Mouse (Mus musculus) adrenal gland, adult 8-10 months (tissue): ENCODE data around the gene Tns2. TPM values are rescaled to one million over a fixed set of nuclear protein-coding genes. Genes with fewer than 3 reads are reported as not detected.
A peak's percentile ranks its signal among the peaks of the same experiment; 100 is the strongest.

Experiments
- DNase-seq: peaks from one replicate; pipeline ENCODE4 v3.0.0; 2022
- total RNA-seq, 4 experiments: library from RNA; stranded (reverse); gene quantifications; 2 replicates each; pipeline ENCODE4 v1.2.4; 2022

The Tns2 gene
- total RNA-seq, 4 experiments from 2014 or later = 77.5 to 129 (median 107) TPM

DNA sequence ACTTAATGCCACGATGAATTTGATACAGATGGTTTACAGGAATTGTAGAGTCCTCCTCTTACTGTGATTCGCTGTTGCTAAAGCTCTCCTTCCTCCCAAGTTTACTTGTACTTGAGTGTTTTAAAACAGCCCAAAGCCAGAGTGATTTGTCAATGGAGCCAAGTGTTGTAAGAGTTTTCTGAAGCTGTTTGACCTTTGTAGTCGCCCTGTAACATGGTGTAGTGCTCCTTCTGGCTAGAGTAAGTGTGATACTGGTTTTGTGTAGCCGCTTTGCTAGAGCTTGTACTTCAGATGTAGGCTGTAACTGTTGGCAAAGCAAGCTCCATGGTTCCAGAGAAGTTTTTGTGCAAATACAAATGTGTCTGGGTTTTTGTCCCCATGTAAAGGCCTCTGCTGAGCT is 8.0 kb upstream of the Tns2 start:
- DNase-seq = no peak

- DNase-seq = no peak
Observed at GRCm38 (mm10) chr15:102094157-102094556, 6.1 kb upstream of the Tns2 start.

DNA sequence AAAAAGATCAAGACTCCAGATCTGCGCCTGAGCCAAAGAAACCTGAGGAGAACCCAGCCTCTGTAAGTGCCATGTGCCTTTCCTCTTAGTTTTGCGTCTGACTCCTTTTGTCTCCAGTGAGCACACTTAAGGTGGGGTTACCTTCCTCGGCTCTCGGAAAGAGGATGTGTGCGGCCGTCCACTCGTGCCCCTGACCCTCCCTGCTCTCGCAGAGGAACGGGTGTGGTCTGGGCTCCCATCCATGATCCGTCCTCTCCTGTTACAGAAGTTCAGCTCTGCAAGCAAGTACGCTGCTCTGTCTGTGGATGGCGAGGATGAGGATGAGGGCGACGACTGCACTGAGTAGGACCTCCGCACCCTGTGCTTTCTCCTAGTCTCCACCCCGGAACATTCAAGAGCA is 5.2 kb upstream of the Tns2 start:
- no peak for DNase-seq

DNA sequence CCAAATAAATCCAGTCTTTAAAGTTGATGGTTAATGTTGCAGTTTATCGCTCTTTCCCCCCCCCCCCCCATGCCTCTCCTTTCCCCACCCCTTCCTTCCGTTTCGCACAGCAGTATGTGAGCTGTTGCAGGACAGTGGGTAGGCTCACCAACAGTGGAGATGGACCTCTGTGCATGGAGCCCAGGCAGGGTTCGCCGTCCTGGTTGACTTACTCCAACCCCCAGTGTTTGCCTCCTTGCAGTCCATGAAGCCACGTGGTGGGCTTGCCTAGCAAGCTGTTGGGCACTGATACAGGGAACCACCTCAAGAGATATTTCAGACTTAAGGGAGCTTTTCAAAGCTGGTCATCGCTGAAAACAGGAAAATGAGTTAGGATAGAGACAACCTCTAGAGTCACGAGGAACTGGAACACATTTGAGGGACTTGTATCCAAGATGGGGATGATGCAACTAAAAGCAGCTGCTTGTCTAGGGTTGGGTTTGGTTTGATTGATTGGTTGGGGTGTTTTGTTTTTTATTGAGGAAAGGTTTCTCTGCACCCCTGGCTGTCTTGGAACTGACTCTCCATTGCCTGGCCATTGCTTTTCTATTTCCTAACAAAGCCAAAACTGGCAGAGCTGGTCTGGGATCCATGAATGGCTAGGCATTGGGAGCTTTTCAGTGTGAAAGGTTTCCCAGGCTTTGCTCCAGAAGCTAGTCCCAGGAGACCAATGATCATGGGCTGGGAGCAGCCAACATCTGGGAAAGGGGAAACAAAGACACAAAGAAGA is 2.9 kb upstream of the Tns2 start:
- DNase-seq = no peak

DNA sequence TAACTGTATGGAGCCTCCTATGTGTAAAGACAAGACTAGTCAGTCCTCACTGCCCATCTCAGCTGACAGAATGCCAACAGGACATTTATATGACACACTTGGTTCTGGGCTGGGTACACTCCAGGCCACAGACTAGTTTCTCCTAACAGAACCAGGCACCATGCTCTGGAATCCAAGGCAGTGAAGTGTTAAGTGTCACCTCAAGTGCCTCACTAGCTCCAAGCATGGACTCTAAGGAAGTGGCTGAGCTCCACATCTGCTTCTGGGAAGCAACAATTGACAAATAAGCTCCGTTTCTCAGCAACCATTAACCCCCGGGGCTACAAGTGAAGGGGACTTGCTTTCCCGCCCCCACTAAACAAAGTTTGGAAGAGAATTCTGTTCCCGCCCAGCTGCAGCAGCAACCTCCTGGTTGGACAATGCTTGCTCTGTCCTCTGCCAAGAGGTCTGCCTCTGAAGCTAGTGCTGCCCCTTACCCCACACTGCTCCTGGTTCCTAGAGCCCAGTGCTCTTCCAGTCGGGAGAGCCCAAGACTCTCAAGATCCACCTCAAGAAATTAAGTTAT is 2.1 kb upstream of the Tns2 start:
- DNase-seq = no peak

DNA sequence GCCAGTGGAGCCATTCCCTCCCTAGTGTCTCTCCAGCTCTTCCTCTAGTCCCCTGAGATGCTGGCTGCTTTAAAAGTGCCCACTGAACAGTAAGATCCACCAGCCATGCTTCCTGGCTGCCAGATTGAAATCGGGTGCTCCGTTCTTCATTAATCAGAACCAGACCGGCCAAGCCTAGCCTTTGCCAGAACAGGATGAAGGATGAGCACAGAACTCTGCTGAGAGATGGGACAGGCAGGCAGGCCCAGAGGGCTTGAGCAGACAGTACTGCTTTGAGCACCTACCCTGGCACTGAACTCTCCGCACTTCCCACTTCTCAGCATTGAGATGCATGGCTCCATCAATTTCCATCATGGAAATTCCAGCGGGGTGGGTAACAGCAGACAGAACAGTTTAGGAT is 953 bp upstream of the Tns2 start:
- no peak for DNase-seq

- DNase-seq = no peak
Observed at GRCm38 (mm10) chr15:102099771-102100160, 447 bp upstream of the Tns2 start.

DNA sequence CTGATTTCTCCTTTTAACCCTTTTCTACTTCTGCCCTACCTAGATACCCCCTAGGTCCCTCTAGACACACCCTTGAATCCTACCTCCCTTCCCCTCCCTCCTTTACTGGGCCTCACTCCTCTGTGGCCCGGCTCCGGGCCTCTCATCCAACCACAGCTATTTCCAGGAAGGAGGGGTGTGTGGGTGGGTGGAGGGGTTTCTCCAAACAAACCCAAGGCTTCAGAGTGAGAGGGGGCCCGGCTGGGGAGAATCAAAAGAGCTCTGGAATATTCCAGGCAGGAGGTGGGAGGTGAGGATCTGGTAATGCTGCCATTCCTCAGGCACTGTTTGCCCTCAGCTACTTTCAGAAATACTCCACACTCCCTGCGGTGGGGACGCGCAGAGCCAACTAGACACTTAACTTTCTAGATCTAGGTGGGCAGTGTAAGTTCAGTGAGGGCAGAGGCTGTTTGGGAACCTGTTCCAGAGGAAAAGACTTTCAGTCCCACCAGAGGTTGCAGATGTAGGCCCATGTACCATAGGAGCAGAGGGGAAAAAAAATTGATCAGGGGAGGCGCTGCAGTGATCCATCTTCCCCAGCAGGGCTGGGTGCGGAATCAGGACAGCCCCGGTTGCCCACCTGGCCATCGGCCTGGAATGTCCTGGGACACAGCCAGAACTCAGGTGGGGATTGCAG is 921 bp downstream of the Tns2 start:
- peak; percentile 44 for DNase-seq

GRCm38 (mm10) chr15:102101672-102102541 is 1.7 kb downstream of the Tns2 start:
- peak; percentile 72 for DNase-seq

GRCm38 (mm10) chr15:102102548-102103121 is 2.4 kb downstream of the Tns2 start:
- DNase-seq = peak; percentile 66

GRCm38 (mm10) chr15:102103371-102103946 is 3.2 kb downstream of the Tns2 start:
- peak; percentile 37 for DNase-seq

DNA sequence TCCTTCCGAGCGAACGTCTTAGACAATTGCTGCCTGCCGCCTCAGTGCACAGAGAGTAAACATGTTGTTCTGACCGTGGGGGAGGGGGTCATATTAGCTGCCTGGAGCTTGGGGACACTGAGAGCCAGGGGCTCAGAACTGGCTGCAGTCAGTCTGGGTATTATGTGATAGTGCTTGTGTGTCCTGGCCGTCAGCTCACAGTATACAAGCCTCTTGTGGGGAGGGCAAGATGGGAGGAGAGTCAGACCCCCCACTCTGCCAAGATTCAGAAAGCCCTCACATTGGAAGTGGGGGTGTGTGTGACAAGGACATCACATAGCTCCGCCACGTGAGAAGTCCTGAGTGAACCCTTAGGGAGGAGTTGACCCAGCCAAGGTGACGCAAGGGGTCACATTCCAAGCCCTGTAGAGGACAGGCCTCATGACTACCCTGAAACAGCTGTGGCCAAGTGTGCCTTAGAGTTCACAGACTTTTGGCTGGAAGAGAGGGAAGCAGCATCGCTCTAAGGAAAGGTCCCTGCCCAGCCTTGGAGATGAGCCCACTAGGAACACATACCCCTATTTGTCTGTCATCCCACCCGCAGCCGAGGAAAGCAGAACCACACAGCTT is 3.8 kb downstream of the Tns2 start:
- peak; percentile 87 for DNase-seq

- DNase-seq = peak; percentile 71
Observed at GRCm38 (mm10) chr15:102105360-102105759, 5.1 kb downstream of the Tns2 start.

DNA sequence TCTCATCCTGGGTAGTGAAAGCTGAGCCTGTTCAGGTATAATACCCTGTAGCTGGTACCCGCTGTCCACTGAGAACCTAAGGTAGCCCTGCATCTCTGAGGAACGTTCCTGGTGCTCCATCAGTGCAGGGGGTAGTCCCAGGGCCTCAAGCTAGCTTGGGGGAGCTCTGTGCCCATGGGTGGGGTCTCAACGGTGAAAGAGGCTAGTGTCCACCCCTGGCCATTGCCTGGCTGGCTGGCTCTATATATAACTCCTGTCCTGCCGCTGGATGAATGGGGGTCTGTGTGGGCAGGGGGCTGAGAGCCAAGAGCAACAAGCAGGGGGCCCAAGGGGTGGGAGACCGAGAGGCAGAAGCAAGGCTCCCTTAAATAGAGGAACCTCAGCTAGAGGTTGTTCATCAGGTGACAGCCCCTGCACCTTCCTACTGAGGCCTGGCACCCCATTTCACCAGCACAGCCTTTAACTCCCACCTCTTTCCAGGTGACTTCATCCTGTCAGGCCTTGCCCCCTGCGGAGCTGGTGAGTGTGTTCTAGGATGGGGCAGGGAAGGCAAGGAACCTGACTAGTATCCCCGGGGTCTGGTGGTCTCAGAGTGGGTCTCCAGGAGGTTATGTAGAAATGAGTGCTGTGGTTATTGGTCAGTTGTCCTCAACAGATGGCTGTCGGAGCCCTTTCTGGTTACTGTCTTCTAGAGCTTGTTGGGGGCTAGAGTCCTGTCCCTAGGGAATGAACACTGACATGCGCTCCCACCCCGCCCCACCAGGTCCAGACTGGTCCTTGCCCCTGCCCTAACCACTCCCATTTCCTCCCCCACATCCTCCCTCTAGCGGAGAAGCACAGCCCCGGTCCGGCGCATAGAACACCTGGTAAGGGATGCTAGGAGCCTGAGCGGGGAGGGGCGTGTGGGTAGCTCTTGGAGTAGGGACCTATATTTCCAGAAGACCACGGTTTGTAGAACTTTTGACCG is 5.8 kb downstream of the Tns2 start:
- DNase-seq = no peak

- DNase-seq = no peak
Observed at GRCm38 (mm10) chr15:102106754-102107456, 6.7 kb downstream of the Tns2 start.

GRCm38 (mm10) chr15:102107689-102108573 is 7.7 kb downstream of the Tns2 start:
- peak; percentile 37 for DNase-seq

GRCm38 (mm10) chr15:102108651-102109525 is 8.7 kb downstream of the Tns2 start:
- no peak for DNase-seq

- no peak for DNase-seq
Observed at GRCm38 (mm10) chr15:102110271-102110670, 10.1 kb downstream of the Tns2 start.
